Mouse (Mus musculus) liver, embryonic 14.5 days (tissue): ENCODE results near the gene Akap5. TPM values are rescaled to one million over a fixed set of nuclear protein-coding genes. Genes with fewer than 3 reads are reported as not detected.
A peak's percentile ranks its signal among the peaks of the same experiment; 100 is the strongest.

Experiments used
- ATAC-seq: fragments of 200-750 bp; cut with Nextera tagmentation; 2 replicates; pipeline ENCODE4 v1.8.0; 2017; ENCODE audit warnings: moderate number of reproducible peaks, mild to moderate bottlenecking, moderate library complexity; ENCODE audit not compliant: insufficient read depth
- DNase-seq, 3 experiments: peaks; one replicate each; pipeline ENCODE4 v3.0.0-alpha.2; 2012 to 2013; ENCODE audit warnings: low read depth in 3 of 3, low spot score in 3 of 3
- H3K27ac ChIP-seq: fragments of 300-500 bp; sonication (generic); 2 replicates; pipeline ENCODE4 v1.5.1; 2014; ENCODE audit warnings: moderate library complexity, mild to moderate bottlenecking, control low read depth, inconsistent platforms
- H3K27me3 ChIP-seq: fragments of 300-500 bp; sonication (generic); 2 replicates; pipeline ENCODE4 v1.6.1; 2014; ENCODE audit warnings: mild to moderate bottlenecking, low read length, moderate library complexity; ENCODE audit not compliant: control insufficient read depth, insufficient read depth
- H3K36me3 ChIP-seq: fragments of 300-500 bp; sonication (generic); replicated peaks from 2 replicates; pipeline ENCODE4 v1.6.1; 2014; ENCODE audit warnings: low read depth; ENCODE audit not compliant: control insufficient read depth, insufficient read depth
- H3K4me1 ChIP-seq, 2 experiments: fragments of 200-500 bp in 1 of 2; fragments of 300-500 bp in 1 of 2; sonication (generic) in 1 of 2; replicated peaks; 2 replicates each; pipeline ENCODE4 v1.6.1; 2012 to 2014; ENCODE audit warnings: antibody characterized with exemption in 1 of 2, inconsistent platforms in 1 of 2, low read length in 1 of 2; ENCODE audit not compliant: control insufficient read depth in 2 of 2, insufficient read depth in 2 of 2
- H3K4me2 ChIP-seq: fragments of 300-500 bp; sonication (generic); 2 replicates; pipeline ENCODE4 v1.6.1; 2014; ENCODE audit warnings: low read depth, mild to moderate bottlenecking, control low read depth, moderate library complexity
- H3K4me3 ChIP-seq, 2 experiments: fragments of 200-500 bp in 1 of 2; fragments of 300-500 bp in 1 of 2; sonication (generic) in 1 of 2; 2 replicates each; pipeline ENCODE4 v1.5.1; 2012 to 2014; ENCODE audit warnings: low read depth in 2 of 2, low read length in 2 of 2, mild to moderate bottlenecking in 2 of 2, control low read depth in 1 of 2, inconsistent platforms in 1 of 2, moderate library complexity in 1 of 2; ENCODE audit not compliant: insufficient read depth in 1 of 2
- H3K9ac ChIP-seq: fragments of 300-500 bp; sonication (generic); replicated peaks from 2 replicates; pipeline ENCODE4 v1.6.1; 2014; ENCODE audit warnings: mild to moderate bottlenecking, control low read depth, moderate library complexity
- H3K9me3 ChIP-seq: fragments of 300-500 bp; sonication (generic); 2 replicates; pipeline ENCODE4 v1.6.1; 2016; ENCODE audit warnings: low read length, mixed read lengths; ENCODE audit not compliant: control insufficient read depth
- CTCF ChIP-seq: IDR thresholded peaks from 2 replicates; pipeline ENCODE4 v1.5.1; 2016; ENCODE audit warnings: antibody characterized with exemption, low read depth, control low read depth
- EP300 ChIP-seq: IDR thresholded peaks from 2 replicates; pipeline ENCODE4 v1.6.1; 2016; ENCODE audit warnings: antibody characterized with exemption, low read depth
- WGBS: fragments of 180-500 bp; shearing (Covaris S2); extraction: QIAGEN DNeasy Blood & Tissue Kit; methylation state at CpG from one replicate; pipeline ENCODE4 v1.1.7; 2014; ENCODE audit not compliant: insufficient replicate concordance; 5-methylcytosine and 5-hydroxymethylcytosine counted together
- polyA plus RNA-seq, 2 experiments: library from polyadenylated mRNA; depleted of rRNA in 1 of 2; stranded (reverse) in 1 of 2; unstranded in 1 of 2; fragments of >200 nt; fragmentation: Nextera tagmentation in 1 of 2; extraction: Ambion mirVana in 1 of 2; gene quantifications; 2 replicates each; pipeline versions ENCODE4 v1.2.1 to v1.2.3; 2012 to 2014

The Akap5 gene
- polyA plus RNA-seq (2012; rRNA removed), result 0.21 and 0.32 TPM in 2 replicates
- 0.14 and 0.25 TPM in 2 replicates for polyA plus RNA-seq (2014; fragmentation: Nextera tagmentation; extraction: Ambion mirVana)

DNA sequence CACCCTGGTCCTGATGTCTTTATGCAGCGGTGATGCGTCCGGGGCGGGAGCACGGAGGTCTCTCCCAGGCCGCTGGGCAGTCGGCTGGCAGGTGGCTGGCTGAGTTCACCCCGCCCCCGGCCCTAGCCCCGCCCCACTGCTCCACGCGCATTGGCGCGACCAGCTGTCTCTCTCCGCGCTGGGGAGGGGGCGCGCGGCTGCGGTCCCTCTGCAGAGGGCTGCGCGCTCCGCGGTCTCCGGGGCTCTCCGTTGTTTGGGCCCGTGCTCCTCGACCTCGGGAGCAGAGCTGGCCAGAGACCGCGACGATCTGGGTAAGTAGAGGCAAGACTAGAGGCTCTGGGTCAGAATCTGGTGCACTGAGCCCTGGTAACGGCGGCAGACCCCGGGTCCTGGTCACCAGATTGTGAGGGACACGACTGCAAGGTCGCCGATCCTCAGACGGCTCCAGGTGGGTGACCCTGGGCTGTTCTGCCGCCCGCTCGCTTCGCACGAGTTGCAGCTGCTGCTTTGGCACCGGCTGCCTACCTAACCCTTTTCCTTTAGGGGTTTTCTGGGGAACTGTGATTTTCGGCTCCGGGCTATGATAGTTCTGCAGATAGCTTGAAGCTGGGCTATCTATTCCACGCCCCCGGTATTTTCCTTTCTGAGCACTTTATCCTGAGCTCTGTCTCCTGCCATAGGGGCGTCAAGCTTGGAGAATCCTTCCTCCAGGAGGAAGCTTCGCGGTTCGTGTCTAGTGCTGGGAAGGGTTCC, at the start of gene Akap5:
Gene Akap5 (plus strand): TSS at position 213 of the 753 bp plus-strand sequence.
- Histone ChIP-seq H3K9me3 (no peaks in the 10 kb centered on the region), H3K9ac (no peak within 1 kb of the TSS; the same call in 1 of the 2 replicates), H3K4me3 (peak within 1 kb of the TSS; percentile 33 to 34), H3K4me1 (no peaks in the 10 kb centered on the region), H3K27ac (no peak within 1 kb of the TSS), H3K36me3 (peaks cover 7% of the 10 kb centered on the region), H3K4me2 (peak within 1 kb of the TSS; percentile 52), H3K27me3 (no peaks in the 10 kb centered on the region)
- DNase-seq (no peak), ATAC-seq (peak; percentile 68; the same call in 1 of the 2 replicates)
- TF ChIP-seq EP300 (no peak), CTCF (no peak)
- WGBS, result 3% methylated on average over 53 of the region's 53 CpGs

DNA sequence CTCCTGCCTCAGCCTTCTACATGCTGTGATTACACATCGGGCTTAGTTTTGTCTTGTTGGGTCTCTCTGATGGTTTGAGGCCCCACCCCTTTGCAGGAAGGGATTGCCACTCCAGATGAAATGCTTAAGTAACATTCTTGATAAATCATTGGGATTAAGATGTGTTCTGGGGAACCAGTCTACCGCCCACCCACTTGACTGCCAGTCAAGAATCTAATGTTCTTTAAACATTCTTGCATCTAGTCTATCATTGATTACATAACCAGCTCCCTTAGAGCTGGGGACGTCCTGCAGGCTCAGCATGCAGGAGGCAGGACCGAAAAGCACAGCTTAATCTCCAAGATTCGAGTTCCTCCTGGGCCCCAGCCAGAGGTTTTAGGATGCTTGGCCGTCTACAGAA, 46.5 kb upstream of the Akap5 start:
- no peak overlapping the region for H3K27ac ChIP-seq
- H3K4me3 ChIP-seq, result no peak overlapping the region
- H3K27me3 ChIP-seq, result no peaks in the 10 kb centered on the region
- no peak overlapping the region for H3K9ac ChIP-seq
- TF ChIP-seq EP300 (no peak), CTCF (no peak)
- H3K4me1 ChIP-seq, result peaks cover 0 to 6% of the 10 kb centered on the region in 2 experiments; a peak in 1 of 4 replicates
- H3K36me3 ChIP-seq, result peaks cover 9% of the 10 kb centered on the region
- WGBS, result 59% methylated on average over 6 of the region's 6 CpGs
- H3K4me2 ChIP-seq, result no peak overlapping the region
- ATAC-seq (no peak), DNase-seq (no peak)
- no peaks in the 10 kb centered on the region for H3K9me3 ChIP-seq

DNA sequence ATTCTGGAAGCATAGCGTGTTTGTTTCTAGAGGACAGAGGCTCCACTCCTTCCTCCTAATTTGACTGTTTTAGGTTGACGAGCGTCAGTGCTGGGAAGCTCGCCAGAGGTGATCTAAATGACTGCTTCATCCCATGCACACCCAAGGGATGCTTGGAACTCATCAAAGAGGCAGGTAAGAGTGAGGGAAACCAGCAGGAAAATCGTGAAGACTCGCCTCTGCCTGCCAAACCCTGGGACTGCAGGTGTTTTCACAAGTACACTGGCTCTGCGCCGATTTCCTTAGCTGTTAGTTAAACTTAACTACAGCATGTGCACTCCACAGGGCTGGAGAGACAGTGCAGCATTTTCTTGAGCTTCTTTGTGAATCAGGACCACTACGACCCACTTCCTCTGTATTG, 44.1 kb upstream of the Akap5 start:
- no peak overlapping the region for H3K4me2 ChIP-seq
- no peaks in the 10 kb centered on the region for H3K4me1 ChIP-seq
- H3K27me3 ChIP-seq, result no peaks in the 10 kb centered on the region
- no peak overlapping the region for H3K4me3 ChIP-seq
- H3K36me3 ChIP-seq, result peaks cover 19% of the 10 kb centered on the region
- H3K9ac ChIP-seq, result no peak overlapping the region
- no peak for ATAC-seq
- WGBS, result 81% methylated on average over 9 of the region's 9 CpGs
- no peaks in the 10 kb centered on the region for H3K9me3 ChIP-seq
- DNase-seq, result no peak
- TF ChIP-seq EP300 (no peak), CTCF (no peak)
- H3K27ac ChIP-seq, result no peak overlapping the region

DNA sequence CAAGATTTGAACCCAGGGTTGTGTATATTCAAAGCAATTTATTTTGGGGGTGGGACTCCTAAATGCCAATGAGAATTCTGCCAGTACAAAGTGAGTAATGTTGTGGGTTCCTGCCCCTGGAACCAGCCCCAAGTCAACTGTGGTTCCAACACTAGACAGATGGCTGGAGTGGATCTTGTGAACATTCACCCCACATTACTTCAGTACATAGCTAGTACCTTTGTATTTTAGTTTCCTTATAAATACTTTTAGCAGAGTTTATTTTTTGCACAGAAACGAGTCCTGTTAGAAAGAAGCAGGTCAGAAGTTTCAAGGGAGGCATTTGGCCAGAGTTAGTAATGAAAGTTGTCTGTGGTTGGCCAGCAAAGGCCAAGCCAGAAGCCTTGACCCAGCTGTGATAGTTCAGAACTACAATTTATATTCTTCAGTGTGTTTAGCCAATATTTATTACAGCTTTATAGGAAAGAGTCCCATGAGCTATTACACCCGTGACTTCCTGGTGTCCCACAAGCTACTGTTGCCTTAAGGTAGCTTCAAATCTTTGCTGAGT, 43.5 kb upstream of the Akap5 start:
- H3K27me3 ChIP-seq, result no peaks in the 10 kb centered on the region
- H3K4me1 ChIP-seq, result no peaks in the 10 kb centered on the region
- WGBS, result 64% methylated on average over 2 of the region's 2 CpGs
- TF ChIP-seq EP300, result no peak
- no peak for TF ChIP-seq CTCF
- ATAC-seq (no peak), DNase-seq (no peak)
- peaks cover 23% of the 10 kb centered on the region for H3K36me3 ChIP-seq
- H3K4me3 ChIP-seq, result no peak overlapping the region
- no peaks in the 10 kb centered on the region for H3K9me3 ChIP-seq
- H3K27ac ChIP-seq, result no peak overlapping the region
- H3K4me2 ChIP-seq, result no peak overlapping the region
- H3K9ac ChIP-seq, result no peak overlapping the region

DNA sequence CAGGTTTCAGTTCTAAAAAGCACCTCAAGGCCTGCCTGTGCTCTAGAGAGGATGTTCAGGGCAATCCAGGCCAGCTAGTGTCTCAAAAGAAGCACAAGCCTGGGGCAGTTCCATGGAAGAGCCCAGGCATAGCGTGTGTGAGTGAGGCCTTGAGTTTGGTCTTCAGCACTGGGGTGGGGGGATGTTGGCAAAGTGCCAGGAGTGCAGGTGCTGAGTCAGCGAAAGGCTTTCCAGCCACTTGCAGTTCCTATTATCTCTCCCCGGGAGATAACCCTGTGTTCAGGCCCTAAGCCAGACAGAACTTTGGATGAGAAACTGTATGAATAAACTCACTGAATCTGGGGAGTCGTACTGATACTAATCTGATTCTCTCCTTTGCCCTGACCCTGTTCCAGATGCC, 42.6 kb upstream of the Akap5 start:
- Histone ChIP-seq H3K27ac (no peak overlapping the region), H3K4me3 (no peak overlapping the region), H3K4me2 (no peak overlapping the region), H3K36me3 (peaks cover 25% of the 10 kb centered on the region), H3K4me1 (no peaks in the 10 kb centered on the region), H3K9me3 (no peaks in the 10 kb centered on the region), H3K9ac (no peak overlapping the region), H3K27me3 (no peaks in the 10 kb centered on the region)
- no peak for DNase-seq
- 62% methylated on average over 4 of the region's 4 CpGs for WGBS
- ATAC-seq, result no peak
- TF ChIP-seq EP300, result no peak
- TF ChIP-seq CTCF, result no peak
